Mouse (Mus musculus) right cerebral cortex, postnatal 10 days (tissue): Measurements from ENCODE around the gene Smim11.

Experiments used
- DNase-seq, 2 experiments: peaks; one replicate each; pipeline ENCODE4 v3.0.0; 2021; ENCODE audit warnings: low spot score in 2 of 2

The Smim11 gene

DNA sequence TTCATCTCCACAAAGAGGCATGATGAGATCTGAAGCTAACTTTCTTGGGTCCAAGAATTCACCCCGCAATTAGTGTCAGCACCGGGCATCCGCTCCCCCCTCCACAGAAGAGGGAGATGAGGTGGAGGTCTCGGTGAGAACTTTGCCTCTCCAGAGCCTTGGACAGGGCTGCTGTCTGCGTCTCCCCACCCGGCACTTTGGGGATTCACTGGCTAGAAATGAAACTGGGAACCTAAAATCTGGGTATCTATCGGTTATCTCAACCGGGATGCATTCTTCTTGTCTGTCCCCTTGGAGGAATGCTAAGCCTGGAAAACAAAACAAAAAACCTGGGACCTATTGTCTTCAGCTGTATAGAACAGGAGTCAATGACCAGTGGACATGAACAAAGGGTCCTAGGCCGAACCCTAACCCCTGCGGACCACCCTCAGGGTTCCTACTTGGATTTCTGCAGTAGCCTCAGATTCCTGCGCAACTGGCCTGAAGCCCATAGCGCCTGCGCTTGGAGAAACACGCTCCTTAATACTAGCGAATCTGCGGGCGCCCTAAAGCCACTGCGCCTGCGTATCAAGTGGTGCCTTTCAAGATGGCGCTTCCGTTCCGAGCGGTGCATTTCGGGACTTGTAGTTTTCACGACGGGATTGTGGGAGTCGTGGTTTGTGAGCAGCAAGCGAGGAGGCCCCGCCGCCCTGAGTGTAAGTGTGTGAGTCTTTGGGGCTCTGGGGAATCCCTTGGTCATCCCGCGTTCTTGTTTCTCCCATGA is at the start of gene Smim11:
Gene Smim11, plus strand, starts transcription at position 638 of the 763 bp plus-strand sequence.
- peak; percentile 98 for DNase-seq

DNA sequence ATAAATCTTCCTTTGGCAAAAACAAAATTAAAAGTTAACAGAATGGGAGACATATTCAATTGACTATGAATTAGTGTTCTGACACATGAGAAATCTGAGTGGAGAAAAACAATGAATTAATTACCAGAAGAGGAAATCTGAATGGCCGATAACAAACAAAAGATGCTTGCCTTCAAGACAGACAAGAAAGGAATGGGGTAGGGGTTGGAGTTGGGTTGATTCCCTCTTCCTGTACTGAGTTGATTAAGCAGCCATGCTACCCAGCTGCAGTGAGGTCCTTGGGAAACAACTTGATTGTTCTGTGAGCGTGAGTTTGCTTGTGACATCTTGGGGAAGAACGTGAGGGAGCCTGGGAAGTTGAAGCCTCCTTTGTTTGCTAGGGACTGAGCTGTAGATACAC is 46.8 kb upstream of the Smim11 start:
- no peak for DNase-seq

DNA sequence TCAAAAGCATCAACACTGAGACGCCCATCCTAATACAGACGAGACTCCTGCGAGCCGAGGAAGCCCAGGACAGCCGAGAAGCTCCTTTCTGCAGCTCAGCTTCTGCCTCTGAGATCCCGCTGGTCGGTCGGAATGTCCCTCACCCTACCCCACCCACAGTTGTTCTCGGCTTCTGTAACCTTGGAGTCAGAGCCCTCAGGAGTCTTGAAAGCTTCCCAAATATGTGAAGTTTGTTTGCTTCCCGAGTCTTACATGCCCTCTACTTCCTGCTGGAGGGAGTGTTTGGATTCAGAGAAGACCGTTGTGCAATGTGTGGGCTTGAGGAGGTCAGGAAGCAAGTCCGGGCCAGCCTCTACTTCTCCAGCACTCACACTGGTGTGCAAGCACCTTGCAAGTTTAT is 33.2 kb upstream of the Smim11 start:
- no peak for DNase-seq

DNA sequence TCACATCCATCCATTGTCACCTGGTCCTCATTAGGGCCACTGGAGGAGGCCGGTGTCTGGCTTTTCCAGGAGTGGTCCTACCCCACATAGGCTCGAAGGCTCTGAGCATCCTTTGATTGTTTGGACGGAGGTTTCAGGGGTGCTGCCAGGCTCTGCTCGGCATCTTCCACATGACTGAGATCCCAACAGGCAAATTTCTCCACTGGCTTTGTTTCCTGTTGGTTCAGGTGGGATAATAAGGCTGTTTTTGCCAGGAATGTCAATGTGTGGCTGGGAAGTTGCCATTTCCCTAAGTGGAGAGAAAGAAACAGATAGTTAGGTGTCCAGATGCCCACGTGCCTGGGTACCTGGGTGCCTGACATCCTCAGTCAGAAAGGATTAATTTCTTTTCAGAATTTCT is 26.6 kb upstream of the Smim11 start:
- DNase-seq: no peak

DNA sequence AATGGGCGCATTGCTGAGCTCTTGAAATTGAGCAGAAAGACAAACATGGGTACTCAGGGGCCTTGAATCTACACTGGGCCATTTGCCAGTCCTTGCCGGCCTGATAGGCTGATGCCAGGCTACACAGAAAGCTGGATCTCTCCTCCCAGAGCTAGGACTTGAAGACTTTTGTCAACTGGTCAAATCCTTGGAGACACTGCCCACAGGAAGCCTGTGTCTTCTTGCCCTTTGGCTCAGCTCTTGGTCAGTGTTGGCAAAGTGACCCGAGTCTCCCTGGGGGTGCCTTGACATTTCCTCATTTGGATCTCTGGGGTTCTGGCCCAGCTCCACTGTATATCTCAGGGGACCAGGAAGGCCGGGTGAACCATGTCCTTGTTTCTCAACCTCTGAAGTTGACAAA is 25.6 kb upstream of the Smim11 start:
- DNase-seq: no peak

DNA sequence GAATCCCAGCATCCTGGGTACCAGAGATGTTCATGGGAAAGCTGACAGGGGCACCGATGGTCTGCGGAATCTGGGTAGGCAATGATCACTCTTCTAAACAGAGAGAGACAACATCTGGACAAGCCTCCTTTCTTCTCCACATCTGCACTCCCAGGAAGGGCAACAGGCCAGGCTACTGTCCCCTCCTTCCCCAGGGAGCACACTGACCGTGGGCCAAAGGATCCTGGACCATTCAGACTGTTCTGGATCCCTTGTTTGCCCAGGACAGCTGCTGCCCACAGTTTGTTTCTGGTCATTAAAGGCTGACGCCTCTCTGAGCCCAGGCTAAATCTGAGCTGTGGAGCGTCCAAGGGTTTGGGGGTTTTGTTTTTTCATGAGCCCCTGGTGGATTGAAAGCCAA is 18.4 kb upstream of the Smim11 start:
- DNase-seq: no peak

DNA sequence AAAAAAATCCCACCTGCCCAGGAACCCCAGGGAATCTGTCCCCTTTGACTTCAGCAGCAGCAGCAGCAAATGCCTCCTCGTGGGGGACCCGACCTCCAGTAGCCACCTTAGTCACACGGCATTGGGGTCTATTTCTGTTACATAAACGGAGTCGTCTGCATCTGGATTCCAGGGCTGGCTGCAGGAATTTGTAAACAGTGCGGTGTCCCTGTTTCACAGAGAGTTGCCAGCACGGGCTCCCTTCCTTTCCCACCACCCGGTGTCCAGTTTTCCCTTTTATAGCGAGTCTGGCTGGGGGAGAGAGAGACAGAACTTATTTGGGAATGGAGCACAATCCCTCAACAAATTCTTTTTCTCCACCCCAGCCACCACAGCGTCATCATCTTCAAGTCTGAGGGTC is 16.0 kb upstream of the Smim11 start:
- no peak for DNase-seq

DNA sequence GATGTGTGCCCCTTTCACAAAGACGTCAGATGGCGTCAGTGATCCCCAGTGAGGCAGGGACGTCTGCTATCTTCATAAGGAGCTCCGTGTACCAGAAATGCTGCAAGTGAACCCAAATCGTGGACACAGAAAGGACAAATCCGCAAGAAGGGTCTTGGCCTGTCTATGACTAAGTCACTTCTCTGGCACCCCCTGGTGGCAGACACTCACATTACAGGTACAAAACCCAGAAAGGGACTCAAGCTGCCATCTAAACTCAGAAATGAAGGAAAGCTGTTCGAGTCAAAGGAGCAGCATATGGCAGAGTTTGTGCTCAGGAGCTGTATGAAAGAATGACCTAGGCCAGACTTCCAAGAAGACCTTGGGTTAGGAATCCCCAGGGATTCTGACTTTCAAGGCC is 14.5 kb upstream of the Smim11 start:
- peak; percentile 87 to 91 for DNase-seq

DNA sequence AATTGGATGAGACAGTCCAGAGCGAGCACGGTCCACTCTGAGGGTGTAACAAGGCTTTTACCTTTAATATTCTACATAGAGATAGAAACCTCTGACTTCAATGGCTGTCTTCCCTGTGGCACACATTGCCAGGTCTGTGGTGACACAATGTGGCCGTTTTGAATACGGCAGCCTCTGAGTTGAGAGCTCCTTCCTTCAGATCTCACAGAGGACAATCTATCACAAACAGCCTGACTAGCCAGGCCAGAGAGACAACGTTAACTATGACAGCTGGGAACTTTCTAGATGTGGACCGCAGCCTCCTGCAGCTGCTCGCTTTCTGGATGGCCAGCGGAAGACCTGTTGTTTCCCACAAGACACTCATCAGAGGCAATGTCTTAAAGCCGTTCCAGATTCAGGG is 12.3 kb upstream of the Smim11 start:
- DNase-seq: peak; percentile 55 to 70

DNA sequence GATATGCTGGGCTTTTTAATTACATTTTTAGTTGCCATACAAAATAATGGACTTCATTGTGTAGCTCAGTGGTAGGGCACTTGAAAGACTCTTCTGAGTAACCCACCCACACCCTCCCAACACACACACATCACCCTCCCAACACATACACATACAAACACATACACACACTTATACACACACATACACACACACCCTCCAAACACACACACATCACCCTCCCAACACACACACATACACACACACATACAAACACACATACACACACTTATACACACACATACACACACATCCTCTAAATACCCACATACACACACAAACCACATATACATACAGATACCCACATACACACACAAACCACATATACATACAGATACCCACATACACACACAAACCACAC is 11.0 kb upstream of the Smim11 start:
- no peak for DNase-seq

DNA sequence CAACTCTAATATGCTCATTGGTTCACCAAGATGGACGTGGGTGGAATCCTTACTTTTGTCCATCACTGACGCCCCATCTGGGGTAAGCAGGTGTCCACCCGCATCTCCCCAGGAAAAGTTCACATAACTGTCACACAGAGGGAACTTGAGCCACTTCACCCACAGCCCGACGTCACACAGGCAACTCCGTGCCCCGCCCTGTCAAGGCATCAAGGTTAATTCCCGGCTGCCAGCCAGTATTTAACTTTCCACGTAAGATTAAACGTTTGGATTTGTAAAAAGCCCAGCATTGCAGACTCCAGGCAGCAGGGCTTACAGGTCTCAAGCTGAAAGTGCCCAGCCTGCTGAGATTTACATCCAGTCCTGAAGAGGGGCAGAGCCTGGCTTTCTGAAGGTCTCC is 9.0 kb upstream of the Smim11 start, which contains the start of gene Kcne2:
Gene Kcne2, plus strand, starts transcription at position 289 of the 400 bp plus-strand sequence.
- DNase-seq: no peak

DNA sequence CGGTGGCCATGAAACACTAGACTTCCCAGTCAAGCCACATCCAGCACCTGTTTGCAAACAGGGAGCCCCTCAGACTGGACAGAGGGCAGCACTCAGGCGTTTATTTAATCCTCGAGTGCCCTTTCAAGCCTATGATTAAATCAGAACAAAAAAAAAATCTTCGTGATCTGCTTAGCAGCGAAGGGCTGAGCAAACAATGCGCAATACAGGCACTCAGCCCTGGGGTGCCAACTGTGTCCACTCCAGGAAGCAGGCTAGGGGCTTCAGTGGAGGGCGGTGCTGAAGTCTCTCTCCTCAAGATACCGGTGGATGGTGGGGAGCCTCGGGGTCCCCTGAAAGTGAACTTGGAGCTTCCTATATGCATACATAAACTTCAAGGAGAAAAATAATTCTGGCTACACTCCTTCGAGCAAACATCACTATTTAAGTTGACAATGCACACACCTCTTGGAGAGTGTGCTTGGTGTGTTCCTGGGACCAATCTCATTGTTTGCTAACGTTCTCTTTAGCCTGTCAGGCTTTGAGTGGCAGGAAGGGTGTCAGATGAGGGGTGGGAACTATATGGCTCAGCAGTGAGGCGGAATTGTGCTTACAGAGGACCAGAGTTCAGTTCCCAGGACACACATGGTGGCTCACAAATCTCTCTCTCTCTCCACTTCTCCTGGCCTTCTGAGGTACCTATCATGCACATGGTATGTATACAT is 6.7 kb upstream of the Smim11 start:
- no peak for DNase-seq

DNA sequence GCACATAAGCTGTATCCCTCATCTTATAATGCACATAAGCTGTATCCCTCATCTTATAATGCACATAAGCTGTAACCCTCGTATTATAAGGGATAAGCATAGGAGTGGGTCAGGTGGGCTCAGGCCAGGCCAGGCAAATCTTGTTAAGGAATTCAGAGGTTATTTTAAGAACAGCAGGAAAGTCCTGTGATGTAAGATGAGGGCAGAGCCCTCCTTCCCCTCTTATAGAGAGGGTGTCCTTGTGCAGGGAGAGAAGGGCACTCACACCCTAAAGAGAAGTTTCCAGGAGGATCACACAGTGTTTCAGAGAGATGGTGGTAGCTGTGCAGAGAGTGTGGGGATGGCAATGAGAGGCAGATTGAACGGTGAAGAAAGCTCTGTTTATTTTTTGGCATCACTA is 5.8 kb upstream of the Smim11 start:
- no peak for DNase-seq

DNA sequence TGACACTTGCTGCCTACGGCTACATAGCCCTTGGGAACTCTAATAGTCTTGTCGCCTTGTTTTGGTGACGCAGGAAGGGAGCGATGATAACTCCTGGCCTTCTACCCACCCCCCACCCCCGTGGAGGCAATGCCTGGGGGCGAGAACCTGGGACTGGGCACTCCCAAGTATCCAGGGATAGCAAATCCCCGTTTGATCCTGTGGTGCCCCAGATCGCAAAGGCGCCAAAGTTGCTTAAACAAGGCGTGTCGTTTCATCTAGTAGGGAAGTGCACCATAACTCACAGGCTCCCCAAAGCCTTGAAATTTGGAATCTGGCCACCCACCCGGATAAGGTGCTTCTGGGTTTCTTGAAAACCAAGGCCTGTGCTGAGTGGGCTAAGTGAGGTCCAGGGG is 323 bp downstream of the Smim11 start:
- peak; percentile 50 to 60 for DNase-seq

DNA sequence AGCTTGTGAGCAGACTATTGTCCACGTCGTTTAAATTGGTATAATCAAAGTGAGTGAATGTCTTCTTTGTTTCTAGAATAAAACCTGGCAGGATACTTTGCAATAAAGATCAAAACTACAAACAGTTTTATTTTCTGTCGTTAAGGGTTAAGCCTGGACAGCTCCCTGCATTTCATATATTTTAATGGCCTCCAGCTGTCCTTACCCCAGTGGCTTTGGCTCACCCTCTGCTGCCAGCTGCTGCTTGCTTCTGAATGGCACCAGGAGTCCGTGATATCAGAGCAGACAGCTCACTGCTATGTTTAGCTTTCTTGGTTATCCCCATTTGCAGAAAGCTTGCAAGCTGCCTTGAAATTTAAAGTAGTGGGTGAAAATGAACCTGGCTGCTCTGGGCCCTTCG is 903 bp downstream of the Smim11 start:
- peak in 1 of 2 experiments; percentile 58 for DNase-seq

DNA sequence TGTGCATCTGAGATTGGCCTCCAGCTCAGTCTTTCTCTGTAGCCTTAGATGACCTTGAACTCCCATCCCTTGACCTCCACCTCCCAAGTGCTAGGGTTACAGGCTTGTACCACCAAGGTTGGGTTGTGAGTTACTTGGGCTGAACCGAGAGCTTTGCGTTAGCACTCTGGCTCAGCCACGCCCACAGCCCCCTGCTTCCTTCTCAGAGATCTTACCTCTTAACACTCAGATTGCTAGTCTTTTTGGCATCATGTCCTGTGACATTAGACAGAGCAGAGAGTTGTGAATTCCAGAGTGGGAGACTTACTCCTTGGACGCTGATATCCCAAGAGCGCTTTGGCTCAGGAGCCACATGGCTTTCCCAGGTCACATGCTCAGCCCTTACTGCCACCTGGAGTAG is 1.4 kb downstream of the Smim11 start:
- peak in 1 of 2 experiments; percentile 50 for DNase-seq

DNA sequence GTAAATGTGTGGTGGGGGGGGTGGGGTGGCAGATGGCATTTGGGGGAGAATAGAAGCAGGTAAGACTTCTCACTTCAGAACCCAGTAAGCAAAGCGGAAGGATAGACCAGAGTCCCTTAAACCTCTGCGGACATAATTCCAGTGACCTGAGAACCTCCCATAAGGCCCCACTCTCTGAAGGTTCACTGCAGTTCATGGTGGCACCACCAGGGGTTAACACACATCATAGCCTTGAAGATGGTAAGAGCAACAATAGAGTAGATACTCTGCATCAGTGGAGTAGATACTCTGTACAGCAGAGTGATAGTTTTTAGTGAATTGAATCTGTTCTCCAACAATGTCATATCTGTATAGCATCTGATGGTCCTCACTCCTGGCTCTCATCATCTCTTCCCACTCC is 4.4 kb downstream of the Smim11 start:
- DNase-seq: no peak

DNA sequence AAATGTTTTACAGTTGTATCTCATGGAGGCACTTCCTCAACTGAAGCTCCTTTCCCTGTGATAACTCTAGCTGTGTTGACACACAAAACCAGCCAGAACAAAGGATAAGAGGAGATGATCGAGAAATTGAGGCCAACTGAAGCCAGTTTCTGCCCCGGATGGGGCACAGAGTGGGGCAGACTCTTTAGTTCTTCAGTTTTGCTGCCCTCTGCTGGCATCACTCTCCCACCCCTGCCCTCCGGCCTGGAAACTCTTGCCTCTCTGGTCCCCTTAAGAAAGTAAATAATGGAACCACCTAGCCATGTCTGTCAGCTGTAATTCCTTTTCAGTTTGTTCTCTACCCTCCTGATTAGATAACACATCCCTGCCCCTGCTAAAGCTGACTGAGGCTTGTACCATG is 6.9 kb downstream of the Smim11 start:
- DNase-seq: no peak

DNA sequence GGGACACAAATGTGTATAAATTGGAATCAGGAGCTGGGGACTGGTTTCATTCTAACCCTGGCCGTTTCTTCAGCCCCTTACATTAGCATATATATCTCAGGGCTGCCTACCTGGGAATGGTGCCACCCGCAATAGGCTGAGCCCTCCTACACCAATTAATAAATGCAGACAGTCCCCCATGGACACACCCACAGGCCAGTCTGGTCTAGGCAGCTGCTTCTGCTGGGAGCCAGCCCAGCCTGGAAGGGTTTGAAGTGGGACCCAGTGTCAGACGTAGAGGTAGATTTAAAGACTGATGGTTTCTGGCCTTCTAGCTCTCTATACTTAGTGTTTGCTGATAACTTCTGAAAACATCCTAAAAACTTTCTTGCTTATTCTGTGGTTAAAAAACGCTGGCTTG is 8.0 kb downstream of the Smim11 start:
- DNase-seq: no peak

DNA sequence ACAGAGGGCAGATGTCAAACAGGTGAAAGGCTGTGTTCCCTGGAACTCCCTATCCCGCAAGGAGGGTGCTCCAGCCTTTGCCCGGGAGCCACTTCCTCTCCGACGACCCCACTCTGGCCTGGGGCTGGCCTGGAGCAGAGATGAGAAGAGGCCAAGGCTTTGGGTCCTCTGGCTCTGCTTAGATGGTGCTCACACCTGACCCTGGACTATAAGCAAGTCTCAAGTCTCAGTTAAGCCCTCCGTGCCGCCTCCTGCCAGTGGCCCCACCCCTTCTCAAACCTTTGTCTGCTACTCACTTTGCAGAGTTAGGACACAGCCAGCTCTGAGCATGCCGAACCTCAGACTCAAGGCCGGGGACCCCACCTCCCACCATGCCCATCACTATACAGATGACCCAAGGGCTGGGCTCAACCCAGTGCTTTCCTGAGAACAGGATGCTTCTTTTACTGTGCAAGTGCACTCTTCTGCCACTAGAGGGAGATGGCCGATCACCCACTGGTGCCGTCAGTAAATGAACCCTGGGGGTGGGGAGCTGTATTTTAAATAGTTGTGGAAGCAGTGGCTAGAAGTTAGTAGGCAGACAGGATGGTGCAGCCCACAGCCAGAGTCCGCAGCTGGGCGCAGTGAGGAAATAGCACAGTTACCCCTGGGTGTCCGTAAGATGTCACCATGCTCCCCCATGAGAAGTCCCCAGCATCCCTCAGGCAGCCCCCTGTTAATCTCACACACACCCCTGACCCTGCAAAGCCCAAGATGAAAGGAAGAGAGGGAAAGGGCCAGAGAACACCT is 13.1 kb downstream of the Smim11 start:
- peak; percentile 64 to 67 for DNase-seq

DNA sequence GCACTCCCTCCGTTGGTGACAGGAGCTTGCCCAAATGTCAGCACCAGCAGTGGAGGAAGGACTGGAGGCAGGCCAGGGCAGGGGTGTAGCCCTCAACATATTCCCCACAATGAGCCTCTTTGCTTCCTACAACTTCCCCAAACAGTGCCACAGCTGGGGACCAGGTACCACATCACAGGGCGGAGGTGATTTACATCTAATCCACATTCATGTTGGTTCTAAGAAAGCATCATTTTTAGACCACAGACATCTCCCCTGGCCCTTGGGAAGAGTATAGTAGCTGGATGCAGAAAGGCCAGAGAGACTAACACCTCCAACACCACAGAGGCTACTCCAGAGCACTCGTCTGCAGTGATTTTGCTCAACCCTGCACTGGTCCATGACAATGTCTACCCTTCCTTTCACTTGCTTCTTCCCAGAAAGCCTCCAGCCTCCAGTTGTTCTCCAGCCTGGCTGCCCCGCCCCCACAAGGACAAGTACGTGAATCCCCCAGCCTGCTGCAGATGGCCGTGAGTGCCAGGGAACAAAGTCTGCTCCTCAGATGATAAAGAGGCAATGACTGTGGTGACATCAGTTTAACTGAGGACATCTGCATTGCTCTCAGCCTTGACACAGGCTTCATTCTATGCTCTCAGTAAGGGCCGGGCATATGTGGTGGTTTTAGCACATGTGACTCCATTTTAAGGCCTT is 15.1 kb downstream of the Smim11 start:
- no peak for DNase-seq
